Mouse (Mus musculus) left cerebral cortex, adult 11 months (tissue): ENCODE data around the gene Map3k14.

Experiments
- DNase-seq: peaks from one replicate; pipeline ENCODE4 v3.0.0; 2022; ENCODE audit warnings: low spot score

The Map3k14 gene

DNA sequence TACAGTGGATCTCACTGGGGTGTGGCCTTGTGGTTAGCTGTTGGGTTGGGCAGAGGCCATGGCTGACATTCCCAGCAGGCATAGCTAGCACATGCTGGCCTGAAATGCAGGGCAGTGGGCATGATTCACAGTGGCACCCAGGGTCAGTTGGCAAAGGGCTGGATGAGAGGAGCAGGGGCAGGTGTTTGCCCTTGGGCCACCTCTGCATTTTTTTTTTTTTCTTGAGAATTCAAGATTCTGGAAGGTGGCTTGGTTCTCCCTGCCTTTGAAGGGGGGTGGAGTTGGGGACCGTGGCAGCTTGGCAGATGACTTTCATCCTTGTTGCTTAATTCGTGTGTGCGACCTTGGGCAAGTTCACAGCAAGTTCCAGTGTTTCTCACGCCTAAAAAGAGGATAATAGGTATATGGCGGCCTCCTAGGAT is 92.8 kb downstream of the Map3k14 start:
- no peak for DNase-seq

DNA sequence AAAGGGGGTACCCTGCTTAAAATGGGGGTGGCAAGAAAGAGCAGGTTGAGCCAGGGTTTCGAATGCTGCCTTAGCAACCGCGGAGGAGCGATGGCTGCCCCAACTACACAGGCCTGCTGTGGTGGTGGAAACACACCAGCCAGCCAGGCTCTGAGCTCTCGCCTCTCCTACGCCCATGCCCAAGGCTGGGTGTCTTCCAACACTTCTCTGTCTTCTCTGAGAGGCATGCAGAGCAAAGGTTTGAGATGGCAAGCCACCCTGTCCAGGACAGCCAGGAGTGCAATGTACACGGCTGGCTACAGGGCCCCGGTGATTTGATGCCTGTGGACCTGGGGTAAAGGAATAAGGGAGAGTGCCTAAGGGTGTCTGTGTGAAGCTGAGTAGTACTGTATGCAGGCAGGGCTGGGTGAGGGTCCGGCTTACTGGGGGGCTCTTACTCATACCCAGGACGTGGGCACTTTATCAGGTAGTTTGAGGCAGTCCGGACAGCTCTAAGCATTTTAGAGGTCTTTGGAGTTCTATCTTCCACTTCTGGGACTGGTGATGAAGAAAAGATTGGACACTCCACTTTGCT is 93.4 kb downstream of the Map3k14 start:
- no peak for DNase-seq

DNA sequence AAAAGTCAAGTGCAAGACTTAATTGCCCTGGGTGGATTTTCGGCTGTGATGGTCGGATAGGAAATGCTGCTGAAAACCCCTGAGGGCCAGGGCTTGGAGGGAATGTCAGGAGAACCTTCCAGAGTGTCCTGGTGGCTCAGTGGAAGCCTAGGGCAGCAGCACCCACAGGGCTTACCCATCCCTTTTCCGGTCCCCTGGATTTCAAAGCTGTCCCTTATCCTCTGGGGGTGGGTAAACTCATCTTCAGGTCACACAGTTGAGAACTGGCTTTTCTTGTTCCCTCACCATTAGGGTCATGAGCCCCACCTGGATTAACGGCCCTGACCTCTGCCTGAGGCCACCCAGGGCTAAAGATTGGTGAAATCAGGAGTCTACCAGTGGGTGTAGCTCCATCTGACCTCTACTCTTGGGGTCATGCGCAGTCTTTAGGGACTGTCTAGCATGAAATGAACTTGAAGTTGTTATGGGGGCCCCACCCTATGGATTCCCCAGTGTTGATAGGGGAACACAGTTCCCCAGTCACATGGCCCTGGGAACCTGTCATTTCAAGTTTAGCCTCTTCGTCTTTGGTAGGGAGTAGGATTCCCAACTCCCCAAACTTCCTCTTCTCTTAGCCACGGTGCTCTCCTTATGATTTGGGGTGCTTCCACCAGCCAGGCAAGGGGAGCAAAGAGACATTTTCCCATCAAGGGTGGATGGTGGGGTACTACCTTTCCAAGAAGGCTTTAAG is 94.1 kb downstream of the Map3k14 start:
- no peak for DNase-seq

DNA sequence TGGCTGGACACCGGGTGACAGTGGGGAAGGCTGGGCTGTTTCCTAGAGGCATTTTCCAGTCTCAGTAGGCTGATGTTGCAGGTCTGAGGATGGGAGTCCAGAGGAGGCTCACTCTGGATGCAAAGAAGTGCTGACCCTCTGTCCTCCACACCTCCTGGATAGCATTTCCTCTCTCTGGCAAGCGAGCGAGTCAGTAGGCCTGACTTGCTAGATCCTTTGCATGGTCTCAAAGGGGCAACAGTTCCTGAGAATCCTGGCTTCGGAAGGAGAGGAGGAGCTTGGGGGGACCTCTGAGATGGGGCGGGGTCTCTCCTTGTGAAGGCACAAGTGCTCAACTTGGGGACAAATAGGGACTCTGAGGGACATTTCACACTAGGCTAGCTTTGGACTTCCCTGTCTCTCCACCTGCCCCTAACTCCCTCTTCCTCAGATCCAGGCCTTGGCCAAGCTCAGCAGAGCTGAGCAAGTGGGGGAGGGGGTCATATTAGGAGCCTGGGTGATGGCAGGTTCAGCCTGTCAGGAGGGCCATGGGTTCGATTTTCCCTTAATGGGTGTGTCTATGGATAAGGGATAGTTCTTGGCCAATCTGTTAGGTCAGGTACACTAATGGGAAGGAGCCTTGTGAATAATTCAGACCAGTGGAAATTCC is 94.8 kb downstream of the Map3k14 start:
- no peak for DNase-seq

DNA sequence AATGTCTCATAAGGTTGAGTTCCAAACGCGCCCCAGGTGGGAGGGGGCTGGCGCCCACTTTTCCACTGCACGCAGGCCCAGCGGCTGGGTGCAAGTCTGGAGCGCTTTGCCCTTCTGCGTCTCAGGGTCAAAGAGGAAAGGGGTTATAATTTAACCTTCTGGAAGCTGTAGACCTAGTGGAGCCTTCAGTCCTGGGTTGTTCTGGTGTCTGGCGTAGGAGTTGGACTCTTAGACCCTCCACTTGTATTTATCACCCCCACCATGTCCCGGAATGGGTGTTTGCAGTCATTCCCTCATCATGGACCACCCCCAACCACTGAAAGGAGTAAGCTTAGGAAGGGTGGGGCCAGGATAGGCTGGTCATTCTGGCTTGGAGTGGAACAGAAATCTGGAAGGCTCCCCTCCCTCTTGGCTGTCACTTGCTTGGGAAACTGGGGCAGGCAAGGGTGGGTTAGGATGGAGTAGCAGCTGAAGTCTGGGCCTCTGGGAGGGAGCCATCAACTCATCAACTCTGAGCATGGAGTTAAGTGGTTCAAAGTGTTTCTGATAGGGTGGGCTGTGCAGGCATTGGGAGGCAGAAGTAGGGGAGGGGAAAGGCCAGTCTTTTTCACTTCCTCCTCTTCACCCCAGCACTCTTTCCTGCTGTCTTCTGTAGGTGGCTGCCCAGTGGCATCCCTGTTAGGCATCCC is 95.4 kb downstream of the Map3k14 start:
- no peak for DNase-seq

DNA sequence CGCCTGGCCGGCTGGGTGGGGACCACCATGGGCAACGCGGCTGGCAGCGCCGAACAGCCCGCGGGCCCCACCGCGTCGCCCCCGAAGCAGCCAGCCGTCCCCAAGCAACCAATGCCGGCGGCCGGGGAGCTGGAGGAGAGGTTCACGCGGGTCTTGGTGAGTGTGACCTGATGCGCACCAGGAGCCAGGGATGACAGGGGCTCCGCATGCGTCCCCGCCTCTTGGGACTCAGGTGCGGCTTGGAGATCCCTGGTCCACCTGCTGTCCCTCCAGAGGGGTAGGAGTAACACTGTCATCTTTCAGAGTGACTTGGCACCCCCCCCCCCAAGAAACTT is 96.0 kb downstream of the Map3k14 start:
- no peak for DNase-seq

DNA sequence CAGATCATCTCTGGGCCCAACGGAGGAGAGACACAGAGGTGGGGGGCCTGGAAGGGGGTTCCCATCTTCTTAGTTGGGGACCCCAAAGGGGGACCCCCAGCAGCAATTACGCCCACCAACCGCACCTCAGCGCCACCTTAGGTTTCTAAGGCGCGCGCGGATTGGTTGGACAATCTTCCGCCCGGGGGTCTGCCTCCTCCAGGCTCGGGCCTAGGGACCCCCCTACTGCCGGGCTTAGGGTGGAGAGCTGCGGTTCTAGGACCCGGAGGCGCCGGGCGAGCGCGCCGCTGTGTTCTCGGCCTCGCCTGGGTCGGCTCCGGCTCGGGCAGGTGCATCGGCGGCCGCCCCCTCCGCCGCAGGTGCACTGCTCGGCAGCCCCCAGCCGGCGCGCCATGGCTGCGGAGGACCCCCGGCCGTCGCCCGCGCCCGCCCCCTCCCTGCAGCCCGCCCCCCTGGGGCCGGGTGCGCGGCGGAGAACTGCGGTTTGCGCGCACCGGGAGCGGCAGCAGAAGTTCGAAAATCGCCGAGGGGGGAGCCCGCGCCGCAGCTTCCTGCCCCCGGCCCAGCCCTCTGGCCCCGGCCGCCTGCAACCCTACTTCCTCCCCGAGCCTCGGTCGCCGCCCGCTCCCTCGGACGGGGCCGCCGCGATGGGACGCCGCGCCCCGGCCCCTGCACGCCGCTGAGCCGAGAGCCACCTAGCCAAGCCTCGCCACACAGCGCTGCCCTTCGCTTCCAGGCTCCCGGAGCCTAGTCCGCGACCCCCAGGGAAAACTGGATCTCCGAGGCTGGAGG is 96.6 kb downstream of the Map3k14 start, which contains the start of gene Fmnl1:
TSS of gene Fmnl1 (plus strand) at position 614 of the 792 bp plus-strand sequence.
- DNase-seq: no peak

DNA sequence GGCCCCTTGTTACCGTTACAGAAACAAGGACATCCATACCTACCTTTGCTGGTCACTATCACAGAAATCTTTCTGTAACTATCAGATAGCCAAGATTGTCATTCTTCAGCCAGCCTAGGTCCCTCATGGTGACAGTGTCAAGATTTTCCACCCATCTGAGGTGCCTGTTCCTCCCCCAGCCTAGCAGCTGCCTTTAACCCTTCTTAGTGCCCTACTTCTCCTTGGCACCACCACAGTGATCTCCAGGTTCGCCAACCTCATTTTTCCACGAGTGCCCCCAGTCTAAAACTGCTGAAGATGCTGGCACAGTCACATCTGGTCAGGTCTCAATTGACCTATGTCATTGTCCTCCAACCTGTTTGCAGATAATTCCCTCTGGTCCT is 97.2 kb downstream of the Map3k14 start:
- DNase-seq: no peak
